Mouse (Mus musculus) heart, postnatal 36 days (tissue): ENCODE results near the gene Mrpl20. TPM values are rescaled to one million over a fixed set of nuclear protein-coding genes. Genes with fewer than 3 reads are reported as not detected.
"Not testable (repeated sequence)": the region's sequence is repeated elsewhere in the genome, so short reads cannot be mapped to it uniquely, and the experiment has no call there.

ENCODE experiments used
- DNase-seq, 2 experiments: peaks; one replicate each; pipeline ENCODE4 v3.0.0; 2021 to 2022
- intact Hi-C: fragments of 180-260 bp; cut with DNase I; formaldehyde crosslinking; loops from one replicate; pipeline ENCODE4 v1.15.1; 2025
- total RNA-seq, 2 experiments: library from RNA; stranded (reverse); gene quantifications; 2 replicates each; pipeline ENCODE4 v1.2.3; 2021

Mrpl20 gene
- total RNA-seq, 2 experiments from 2014 or later, result 77.8 to 81.1 TPM

DNA sequence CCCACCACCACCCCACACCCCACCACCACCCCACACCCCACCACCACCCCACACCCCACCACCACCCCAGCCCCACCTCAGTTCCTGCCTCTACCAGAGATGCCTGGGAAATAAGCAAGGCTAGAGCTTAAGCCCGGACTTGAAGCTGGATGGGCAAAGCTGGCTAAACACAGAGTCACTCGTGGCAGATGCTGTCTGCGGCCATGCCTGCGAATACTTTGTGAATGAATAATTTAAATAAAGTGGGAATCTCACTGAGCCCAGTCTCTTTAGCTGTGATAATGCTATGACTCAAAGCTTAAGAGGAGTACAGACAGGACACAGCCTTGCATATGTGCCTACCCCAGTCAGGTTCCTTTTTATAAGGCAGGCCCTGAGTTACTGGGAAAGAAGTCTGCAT, 23.2 kb upstream of the Mrpl20 start:
- intact Hi-C loops, result no loop called here
- DNase-seq, result no peak

DNA sequence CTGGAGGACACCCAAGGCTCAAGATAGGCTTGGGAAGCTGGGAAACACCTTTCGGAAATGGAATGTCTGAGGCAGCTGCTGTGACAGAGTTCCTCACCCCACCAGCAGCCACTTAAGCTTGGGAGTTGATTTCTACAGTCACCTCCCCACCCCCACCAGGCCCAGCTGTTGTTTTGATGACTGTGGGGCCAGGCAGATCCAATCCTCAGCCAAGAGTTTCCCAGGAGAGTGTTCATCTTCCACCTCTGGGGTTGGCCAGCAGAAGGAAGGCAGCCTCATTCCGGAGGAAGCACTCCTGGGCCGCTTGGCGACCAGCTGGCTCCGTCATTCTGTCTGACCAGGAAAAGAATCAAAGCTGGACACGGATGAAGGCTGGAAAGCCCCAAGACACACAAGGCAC, 21.8 kb upstream of the Mrpl20 start:
- intact Hi-C loops, result no loop called here

DNA sequence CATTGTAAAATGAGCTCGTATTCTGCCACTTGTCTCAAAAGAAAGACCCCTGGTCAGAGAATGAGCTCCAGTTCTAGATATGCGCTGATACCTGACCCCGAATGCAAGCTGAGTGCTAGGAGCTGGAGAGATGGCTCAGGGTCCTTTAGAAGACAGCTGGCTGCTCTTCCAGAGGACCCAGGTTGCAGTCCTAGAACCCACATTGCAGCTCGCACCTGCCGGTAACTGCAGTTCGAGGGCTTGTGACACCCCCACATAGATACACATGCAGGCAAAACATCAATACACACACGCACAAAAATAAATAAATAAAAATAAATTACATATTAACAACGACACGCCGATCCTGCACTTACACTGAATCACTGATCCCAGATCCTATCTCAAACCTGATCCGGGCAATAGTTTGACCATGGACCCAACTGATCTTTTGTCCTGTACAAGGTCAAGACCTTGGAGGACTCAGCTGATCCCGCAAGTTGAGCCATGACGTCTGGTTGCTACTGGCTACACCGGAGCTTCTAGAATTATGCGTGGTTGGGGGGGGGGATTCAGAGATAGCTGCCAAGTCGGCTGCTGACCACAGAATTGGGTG, 19.1 kb upstream of the Mrpl20 start:
- DNase-seq, result no peak
- intact Hi-C loops, result loop anchor here (1.0 to 2.0 kb wide), 2 partner anchors 14 to 63 kb away; no protein-coding TSS in a partner anchor

More for the DNA sequence above, 21.8 kb upstream of the Mrpl20 start:
- DNase-seq, result peak; percentile 76 to 78

- intact Hi-C loops, result loop anchor here (1.0 to 2.0 kb wide), 2 partner anchors 15 to 63 kb away; no protein-coding TSS in a partner anchor
- DNase-seq, result peak; percentile 79 to 88
These were observed 18.5 kb upstream of the Mrpl20 start for GRCm38 (mm10) chr4:155784081-155784701.

DNA sequence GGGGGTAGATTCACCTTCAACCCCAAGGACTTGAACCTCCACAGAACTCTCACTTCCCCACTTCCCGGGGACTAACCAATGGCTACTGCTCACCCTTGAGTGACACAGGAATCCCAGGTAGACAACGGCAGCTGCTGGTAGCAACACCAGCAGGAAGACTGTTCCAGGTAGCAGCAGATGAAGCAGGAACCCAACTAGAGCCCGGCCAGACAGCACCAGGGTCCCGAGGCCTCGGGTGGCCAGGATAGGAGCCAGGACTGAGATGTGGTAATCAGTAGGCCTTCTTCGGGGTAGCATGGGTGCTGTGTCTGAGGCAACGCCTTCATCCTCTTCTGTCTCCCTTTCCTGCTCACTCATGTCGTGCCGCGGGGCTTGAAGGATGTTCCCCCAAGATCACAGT, 17.4 kb upstream of the Mrpl20 start:
- DNase-seq, result no peak
- intact Hi-C loops, result loop anchor here (2.0 kb wide), 1 partner anchor 64 kb away; no protein-coding TSS in a partner anchor

- intact Hi-C loops, result loop anchor here (2.0 kb wide), 1 partner anchor 65 kb away; no protein-coding TSS in a partner anchor
- DNase-seq, result no peak
These were observed 16.9 kb upstream of the Mrpl20 start, which contains the start of gene Tmem88b for GRCm38 (mm10) chr4:155785819-155786218. Gene Tmem88b, minus strand, starts transcription at chr4:155785874.

DNA sequence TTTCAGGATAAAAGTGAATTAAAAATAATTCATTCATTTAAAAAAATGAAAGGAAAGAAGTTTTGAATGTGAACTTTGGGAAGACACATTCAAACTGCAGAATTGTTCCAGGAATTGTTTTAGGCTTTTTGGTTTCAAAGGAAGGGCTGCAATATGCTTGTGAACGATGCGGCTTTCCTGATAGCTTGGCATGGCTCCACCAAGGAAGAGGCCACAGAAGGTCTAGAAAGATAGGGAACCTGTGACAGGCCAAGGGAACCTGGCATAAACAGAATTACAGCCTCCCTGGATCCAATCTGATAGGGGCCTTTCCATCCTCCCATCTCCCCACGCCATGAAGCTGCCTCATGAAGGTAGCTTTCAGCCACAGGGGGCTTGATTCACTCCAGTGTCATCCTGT, 14.4 kb upstream of the Mrpl20 start:
- intact Hi-C loops, result no loop called here
- no peak for DNase-seq

DNA sequence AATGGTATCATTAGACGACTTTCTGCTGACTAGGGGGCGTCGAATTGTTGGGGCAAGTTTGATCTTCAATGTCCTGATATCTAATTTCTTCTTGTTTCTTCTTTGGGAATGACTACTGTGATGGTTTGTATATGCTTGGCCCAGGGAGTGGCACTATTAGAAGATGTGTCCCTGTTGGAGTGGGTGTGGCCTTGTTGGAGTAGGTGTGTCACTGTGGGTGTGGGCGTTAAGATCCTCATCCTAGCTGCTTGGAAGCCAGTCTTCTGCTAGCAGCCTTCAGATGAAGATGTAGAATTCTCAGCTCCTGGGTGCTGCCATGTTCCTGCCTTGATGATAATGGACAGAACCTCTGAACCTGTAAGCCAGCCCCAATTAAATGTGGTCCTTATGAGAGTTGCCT, 13.8 kb upstream of the Mrpl20 start:
- intact Hi-C loops, DNase-seq: not testable (repeated sequence)

- intact Hi-C loops, result no loop called here
- DNase-seq, result no peak
These were observed 12.6 kb upstream of the Mrpl20 start, which contains the start of gene Ankrd65 for GRCm38 (mm10) chr4:155790021-155790489. Gene Ankrd65, plus strand, starts transcription at chr4:155790439.

GRCm38 (mm10) chr4:155790650-155791161, 12.0 kb upstream of the Mrpl20 start:
- DNase-seq, result no peak
- intact Hi-C loops, result no loop called here

- no peak for DNase-seq
These were observed 11.3 kb upstream of the Mrpl20 start for GRCm38 (mm10) chr4:155791240-155791933.

GRCm38 (mm10) chr4:155793730-155794129, 8.9 kb upstream of the Mrpl20 start:
- intact Hi-C loops, result no loop called here
- DNase-seq, result no peak

More at GRCm38 (mm10) chr4:155791240-155791933, 11.3 kb upstream of the Mrpl20 start:
- intact Hi-C loops, result no loop called here

- intact Hi-C loops, result no loop called here
- no peak for DNase-seq
These were observed 603 bp upstream of the Mrpl20 start for GRCm38 (mm10) chr4:155802075-155802474.

DNA sequence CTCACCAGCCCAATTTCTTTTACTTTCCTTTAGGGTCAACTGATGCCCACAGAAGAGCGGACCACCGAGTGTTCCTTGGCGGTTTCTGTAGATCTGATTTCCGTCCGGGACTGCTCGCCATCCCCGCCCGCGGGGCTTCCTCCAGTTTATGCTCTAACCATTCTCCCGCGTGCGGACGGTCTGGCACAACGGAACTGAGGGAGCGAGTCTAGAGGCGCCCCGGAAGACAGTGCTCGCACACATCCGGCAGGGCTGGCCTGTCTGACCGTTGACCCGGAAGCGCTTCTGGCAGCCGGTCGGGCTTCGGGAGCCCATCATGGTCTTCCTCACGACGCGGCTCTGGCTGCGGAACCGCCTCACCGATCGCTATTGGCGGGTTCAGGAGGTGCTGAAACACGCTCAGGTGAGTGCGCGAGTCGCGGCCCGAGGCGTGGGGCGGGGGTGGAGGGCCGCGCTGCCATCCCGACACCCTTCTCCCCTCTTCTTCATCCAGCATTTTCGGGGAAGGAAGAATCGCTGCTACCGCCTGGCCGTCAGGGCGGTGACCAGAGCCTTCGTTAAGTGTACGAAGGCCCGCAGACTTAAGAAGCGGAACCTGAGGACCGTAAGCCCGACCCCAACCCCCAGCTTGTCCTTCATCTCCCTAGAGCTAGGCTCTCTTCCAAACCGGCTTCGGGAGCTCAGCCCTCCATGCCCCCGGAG, 813 bp downstream of the Mrpl20 start:
- intact Hi-C loops, result no loop called here

DNA sequence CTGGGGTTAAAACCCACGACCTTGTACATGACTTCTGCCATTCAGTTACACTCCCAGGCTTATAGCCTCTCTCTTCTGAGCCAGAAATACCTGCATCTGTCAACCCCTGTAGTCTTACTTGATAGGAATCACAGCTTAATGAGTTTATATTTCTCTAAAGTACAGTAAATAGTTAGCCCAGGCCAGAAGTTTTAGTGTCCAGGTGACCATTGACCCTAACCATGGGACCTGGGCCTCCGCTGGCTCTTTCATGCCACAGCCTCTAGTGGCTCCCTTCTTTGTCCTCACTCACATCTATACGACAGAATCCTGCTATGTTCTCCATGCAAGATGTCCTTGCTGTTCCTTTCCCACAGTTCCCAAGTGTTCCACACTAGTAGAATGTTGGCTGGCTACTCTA, 5.2 kb downstream of the Mrpl20 start:
- intact Hi-C loops, result no loop called here
- DNase-seq, result no peak

More for the DNA sequence above, 813 bp downstream of the Mrpl20 start:
- peak; percentile 97 for DNase-seq

DNA sequence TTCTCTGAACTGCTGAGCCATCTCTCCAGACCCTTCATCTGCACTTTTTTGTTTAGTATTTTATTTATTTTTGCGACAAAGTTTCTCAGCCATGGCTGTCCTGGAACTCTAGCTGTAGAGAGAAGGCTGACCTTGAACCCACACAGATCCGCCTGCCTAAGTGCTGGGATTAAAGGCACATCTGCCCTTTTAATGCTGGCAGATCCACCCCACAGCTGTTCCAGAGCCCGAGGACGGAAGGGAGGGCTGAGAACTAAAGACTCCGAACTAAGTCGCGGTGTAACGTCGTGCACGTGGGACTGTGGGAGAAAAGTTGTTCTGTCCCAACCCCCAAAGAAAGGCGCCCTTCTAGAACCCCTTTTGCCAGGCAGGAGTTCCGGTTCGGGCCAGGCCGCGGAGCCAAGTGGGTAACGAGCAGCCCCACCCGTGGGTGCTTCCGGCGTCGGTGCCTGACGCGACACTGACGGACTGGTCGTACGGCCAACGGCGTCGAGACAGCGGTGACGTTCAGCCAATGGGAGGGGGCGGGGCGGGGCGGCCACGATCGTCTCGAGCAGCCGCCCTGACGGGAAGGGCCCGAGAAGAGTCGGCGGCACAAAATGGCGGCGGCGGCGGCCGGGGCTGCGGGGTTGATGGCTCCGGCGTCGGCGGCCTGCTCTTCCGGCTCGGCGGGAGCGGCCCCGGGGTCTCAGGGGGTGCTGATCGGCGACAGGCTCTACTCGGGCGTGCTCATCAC, 9.4 kb downstream of the Mrpl20 start, which contains the start of gene Ccnl2:
Gene Ccnl2, plus strand, starts transcription at position 561 of the 736 bp plus-strand sequence.
- intact Hi-C loops, result no loop called here
- peak; percentile 90 to 92 for DNase-seq

GRCm38 (mm10) chr4:155812665-155813181, 10.0 kb downstream of the Mrpl20 start:
- DNase-seq, result no peak
- intact Hi-C loops, result no loop called here

DNA sequence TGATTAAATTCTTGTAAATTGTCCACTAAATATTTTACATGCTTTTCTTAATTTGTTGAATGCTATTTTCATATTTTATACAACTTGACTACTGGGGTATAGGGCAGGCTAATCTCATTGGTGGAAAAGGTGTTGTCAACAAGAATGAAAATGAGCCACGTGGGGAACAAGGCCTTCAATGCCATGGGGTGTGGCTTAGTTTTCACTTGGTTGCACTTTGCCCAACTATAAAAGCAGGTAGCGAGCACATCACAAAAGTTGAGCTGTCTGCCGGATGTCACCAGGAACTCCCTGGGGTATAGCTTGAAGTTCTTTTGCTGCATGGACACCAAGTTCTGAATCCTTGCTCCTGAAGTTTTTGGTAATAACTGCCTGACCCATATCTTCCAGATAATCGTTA, 14.9 kb downstream of the Mrpl20 start:
- intact Hi-C loops, result no loop called here
- no peak for DNase-seq

DNA sequence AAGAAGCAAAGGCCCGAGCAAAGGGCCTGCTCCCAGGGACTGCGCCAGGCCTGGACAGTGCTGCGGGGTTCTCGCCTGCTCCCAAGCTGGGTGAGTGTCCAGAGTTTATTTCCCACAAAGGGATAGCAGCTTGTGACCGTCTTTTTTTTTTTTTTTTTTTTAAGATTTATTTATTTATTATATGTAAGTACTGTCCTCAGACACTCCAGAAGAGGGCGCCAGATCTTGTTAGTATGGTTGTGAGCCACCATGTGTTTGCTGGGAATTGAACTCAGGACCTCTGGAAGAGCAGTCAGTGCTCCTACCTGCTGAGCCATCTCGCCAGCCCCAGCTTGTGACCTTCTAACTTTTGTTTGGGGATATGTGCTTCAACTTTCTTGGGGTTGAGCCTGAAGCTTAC, 18.3 kb downstream of the Mrpl20 start:
- intact Hi-C loops, result no loop called here
- DNase-seq, result no peak
